Mouse (Mus musculus) heart, adult 2 months (tissue): ENCODE measurements at regions not wholly inside any gene's neighbourhood (a gene's known extent, or its start where the extent isn't known, plus 50 kb on each side); places are given as distances from the start of the nearest gene placed in this dataset.

Experiments used
- CTCF ChIP-seq: fragments of 200-600 bp; IDR thresholded peaks from 2 replicates; pipeline ENCODE4 v1.8.1; 2022; ENCODE audit warnings: antibody characterized with exemption, mild to moderate bottlenecking, moderate library complexity
- POLR2A ChIP-seq: fragments of 200-500 bp; IDR thresholded peaks from 2 replicates; pipeline ENCODE4 v1.6.1; 2011; ENCODE audit warnings: mild to moderate bottlenecking, low read depth, low read length, control low read depth; ENCODE audit not compliant: insufficient read depth

DNA sequence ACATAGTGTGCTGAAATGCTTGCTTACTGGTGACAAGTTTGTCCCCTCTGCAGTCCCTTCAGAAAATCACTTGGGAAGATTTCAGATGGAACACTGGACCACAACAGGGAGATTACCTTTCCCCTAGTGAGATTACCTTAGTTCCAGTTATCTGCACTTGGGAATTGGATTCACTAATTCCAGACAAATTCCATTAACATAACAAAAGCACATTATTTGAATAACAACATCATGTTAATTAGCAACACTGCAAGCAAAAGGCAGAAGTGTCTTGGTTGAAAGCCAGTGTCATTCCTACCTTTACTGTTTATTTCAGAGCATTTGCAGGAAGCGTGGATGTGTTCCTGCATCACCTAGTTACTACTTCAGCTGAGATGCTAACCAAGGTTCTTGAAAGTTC, 355.6 kb downstream of the Impad1 start:
- no peak for TF ChIP-seq CTCF
- no peak for TF ChIP-seq POLR2A
